Mouse (Mus musculus) embryo, embryonic 11.5 days (tissue): ENCODE data around the gene Gm11559.
"Not testable (repeated sequence)": the region's sequence is repeated elsewhere in the genome, so short reads cannot be mapped to it uniquely, and the experiment has no call there.

Source experiments
- DNase-seq: peaks from one replicate; pipeline ENCODE4 v3.0.0-alpha.2; 2012; ENCODE audit warnings: low read depth, low spot score

The Gm11559 gene

DNA sequence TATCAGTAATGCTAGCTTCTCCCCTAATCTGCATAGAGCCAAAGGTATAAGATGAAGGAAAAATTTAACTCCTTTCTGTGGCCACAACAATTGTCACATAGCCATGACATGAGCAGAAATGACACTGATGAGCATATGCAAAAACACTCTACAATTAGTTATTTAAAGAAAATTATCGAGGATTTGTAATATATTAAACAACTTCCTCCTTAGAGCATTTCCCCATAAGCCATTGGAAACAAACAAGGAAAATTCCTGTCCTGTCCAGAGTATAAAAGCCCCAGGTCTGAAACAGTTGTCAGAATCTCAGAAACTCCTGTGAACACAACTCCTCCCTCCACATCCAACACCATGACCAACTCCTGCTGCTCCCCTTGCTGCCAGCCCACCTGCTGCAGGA, at the start of gene Gm11559:
Gene Gm11559 (plus strand): TSS at position 301 of the 400 bp plus-strand sequence.
- not testable (repeated sequence) for DNase-seq

DNA sequence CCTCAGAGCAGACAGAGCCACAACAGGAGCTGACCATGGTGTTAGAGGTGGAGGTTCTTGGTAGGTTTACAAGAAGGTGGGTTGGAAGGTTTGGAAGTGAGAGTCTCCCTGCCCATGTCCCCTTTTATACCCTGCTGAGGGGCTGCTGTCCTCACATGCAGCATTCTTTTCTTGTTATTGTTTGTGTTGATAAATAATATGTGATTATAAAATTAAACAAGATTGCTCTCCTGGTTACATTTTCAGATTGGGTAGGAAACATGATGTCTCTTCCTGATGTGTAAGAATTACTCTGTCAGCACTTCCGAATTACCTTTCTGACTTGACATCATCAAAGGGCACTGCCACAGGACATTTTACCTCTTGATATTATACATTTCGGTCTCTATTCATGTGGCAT, 48.7 kb upstream of the Gm11559 start, which contains the start of gene Gm11564:
Gene Gm11564 (minus strand): TSS at position 101 of the 400 bp plus-strand sequence.
- not testable (repeated sequence) for DNase-seq

DNA sequence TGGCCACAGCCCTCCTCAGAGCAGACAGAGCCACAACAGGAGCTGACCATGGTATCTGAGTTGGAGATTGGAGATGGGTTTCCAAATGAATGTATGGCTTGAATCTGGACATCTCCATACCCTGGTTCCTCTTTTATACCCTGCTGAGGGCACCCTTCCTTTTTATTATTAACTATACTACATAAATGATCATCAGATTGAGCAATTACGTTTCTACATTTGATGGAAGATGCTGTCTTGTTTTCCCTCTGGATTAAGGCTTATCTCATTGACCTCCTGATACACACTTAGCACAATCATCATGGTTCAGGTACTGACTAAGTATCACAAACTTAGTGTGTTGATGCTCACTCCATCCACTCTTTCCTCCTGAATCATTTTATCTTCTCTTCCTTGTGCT, 26.3 kb upstream of the Gm11559 start, which contains the start of gene 2300003K06Rik:
Gene 2300003K06Rik (minus strand): TSS at position 101 of the 400 bp plus-strand sequence.
- DNase-seq: no peak

DNA sequence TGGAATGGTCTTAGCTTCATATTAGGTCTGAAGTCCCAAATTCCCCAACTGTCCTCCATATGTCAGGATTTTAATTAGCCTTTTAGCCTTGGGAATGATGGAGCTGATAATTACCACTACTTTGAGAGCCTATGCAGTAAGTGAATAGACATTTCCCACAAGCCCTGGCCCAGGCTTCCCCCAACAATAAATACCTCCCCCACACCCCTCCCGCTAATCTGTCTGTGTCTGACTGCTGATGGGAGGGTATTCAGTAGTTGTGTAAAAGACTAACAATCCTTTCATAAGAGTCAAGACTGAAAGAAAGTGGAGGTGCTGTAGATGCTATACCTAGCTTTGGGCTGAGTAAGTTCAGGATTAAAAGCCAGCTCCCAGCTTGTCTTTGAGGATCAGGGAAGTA, 22.1 kb upstream of the Gm11559 start:
- no peak for DNase-seq

DNA sequence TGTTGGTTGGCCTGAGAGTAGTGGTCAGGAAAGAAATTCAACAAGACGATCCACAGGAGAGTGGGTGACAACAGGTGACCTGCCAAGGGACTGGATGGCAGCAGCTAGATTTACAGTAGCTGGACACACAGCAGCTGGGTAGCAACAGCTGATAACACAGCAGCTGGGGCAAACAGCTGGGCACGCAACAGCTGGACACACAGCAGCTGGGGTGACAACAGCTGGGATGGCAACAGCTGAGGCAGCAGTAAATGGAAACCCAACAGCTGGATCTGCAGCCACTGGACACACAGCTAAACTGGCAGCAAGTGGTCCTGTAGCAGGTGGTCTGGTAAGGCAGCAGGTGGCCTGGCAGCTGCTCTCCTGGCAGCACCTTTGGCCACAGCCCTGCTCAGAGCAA, 17.5 kb upstream of the Gm11559 start:
- DNase-seq: no peak

DNA sequence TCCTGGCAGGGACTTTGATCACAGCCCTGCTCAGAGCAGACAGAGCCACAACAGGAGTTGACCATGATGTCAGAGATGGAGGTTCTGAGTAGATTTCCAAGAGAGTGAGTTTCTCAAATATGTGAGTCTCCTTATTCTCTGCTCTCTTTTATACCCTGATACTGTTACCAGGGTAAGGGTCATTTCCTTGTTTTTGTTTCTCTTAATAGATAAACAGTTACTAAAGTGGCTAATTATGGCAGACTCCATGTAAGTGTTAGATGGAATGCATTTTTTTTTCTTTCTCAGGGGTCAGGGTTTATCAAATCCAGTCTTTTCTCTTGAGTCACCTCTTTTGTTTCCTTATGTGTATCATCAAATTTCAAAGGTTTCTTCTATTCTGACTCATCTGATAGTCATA, 12.8 kb upstream of the Gm11559 start, which contains the start of gene Krtap4-16:
Gene Krtap4-16 (minus strand): TSS at position 101 of the 400 bp plus-strand sequence.
- DNase-seq: no peak

DNA sequence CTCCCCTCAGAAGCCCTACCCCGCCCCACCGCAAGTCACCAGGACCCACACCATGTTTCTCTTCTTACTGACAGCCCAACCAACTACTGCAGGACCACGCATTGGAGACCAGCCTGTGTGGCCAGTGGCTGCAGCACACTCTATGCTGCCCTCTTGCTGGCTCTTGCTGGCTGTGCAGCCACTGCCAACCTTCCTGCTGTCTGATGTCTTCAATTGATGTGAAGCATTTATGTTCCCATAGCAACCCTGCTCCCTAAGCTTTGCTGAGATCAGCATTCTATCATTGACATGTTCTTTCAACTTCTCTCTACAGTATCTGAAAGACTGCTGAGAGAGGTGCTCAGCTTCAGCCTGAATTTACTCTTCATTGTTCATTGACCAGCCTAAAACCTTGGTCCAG, 10.2 kb upstream of the Gm11559 start:
- DNase-seq: peak; percentile 1

DNA sequence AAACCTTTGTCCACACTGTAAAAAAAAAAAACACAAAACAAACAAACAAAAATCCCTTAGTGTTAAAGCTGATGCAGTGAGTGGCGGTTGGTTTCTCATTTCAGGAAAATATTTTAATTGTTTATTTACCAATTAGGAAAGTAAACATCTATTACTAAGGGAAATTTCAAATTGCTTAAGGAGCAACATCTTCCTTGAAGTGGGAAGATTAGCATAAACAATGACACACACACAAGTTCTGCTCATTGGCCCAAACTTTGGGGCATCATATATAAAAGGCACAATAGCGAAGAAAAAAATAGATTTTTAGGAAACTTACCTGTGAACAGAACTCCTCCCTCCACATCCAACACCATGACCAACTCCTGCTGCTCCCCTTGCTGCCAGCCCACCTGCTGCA, 6.7 kb upstream of the Gm11559 start, which contains the start of gene Gm11568:
Gene Gm11568 (plus strand): TSS at position 301 of the 400 bp plus-strand sequence.
- DNase-seq: no peak

DNA sequence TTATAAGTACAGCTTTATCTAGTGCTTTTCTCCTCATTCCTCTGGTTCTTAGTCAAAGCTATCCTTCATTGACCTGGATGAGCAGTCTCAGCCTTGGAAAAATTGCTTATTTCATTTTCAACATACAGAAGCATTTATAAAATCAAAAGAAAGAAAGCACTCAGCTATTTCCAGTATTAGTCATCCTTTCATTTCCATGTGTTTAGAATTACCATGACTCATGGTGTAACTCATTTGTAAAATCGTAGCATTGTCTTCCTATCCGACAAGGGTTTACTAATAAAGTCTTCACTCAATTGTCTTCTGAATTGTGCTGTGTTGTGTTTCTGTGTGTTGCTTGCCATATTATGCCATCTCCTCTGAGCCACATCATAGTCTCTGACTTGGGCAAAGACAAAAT, 5.5 kb upstream of the Gm11559 start:
- no peak for DNase-seq

DNA sequence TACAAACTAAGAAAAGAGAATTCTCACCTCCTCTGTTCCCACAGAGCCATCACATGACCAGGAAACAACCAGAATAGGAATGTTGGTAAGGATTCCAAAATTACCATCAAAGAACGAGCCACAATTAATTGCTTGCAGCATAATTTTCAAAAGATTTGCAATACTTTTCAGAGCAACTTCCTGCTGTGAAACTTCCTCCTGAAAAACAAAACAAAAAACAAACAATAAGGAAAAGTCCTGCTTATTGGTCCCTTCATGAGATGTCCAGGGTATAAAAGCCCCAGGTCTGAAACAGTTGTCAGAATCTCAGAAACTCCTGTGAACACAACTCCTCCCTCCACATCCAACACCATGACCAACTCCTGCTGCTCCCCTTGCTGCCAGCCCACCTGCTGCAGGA, 8.8 kb downstream of the Gm11559 start, which contains the start of gene Krtap9-1:
Gene Krtap9-1 (plus strand): TSS at position 301 of the 400 bp plus-strand sequence.
- not testable (repeated sequence) for DNase-seq

DNA sequence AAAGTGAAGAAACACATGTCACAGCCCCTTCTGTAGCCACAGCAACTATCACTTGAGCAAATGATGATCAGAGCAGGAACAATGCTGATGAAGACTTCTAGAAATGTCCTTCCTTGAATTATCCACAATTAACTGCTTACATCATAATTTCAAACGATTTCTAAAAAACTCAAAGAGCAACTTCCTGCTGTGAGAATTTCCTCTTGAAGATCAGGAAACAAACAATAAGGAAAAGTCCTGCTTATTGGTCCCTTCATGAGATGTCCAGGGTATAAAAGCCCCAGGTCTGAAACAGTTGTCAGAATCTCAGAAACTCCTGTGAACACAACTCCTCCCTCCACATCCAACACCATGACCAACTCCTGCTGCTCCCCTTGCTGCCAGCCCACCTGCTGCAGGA, 14.6 kb downstream of the Gm11559 start, which contains the start of gene Gm11567:
Gene Gm11567 (plus strand): TSS at position 301 of the 400 bp plus-strand sequence.
- DNase-seq: not testable (repeated sequence)

DNA sequence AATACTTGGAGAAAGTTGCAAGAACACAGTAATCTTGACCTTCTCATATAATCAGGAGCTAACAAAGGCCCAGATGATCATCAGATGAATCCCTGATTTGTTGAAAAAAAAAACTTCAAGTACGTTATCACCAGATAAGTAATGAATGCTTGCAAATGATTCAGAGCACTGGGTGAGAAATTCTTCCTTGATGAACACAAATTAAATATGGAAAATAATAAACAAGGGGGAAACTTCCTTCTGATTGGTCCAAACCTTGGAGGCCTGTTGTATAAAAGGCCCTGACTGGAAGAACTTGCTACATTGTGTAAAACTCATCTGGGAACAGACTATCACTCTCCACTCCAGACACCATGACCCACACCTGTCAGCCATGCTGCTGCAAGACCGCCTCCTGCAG, 43.3 kb downstream of the Gm11559 start, which contains the start of gene Krtap31-1:
Gene Krtap31-1 (plus strand): TSS at position 301 of the 400 bp plus-strand sequence.
- no peak for DNase-seq

DNA sequence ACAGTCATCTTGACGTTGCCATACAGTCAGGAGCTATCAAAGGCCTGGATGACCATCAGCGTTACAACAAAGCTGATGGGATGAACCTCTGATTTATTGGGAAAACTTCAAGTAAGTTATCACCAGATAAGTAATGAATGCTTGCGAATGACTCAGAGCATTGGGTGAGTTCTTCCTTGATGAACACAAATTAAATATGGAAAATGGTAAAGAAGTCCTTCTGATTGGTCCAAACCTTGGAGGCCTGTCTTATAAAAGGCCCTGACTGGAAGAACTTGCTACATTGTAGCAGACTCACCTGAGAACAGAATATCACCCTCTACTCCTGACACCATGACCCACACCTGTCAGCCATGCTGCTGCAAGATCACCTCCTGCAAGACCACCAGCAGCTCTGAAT, 50.2 kb downstream of the Gm11559 start, which contains the start of gene Gm11565:
Gene Gm11565 (plus strand): TSS at position 301 of the 400 bp plus-strand sequence.
- DNase-seq: no peak
